Mouse (Mus musculus) intestine, postnatal 0 days (tissue): ENCODE measurements at regions not wholly inside any gene's neighbourhood (a gene's known extent, or its start where the extent isn't known, plus 50 kb on each side); places are given as distances from the start of the nearest gene placed in this dataset.

ENCODE experiments used
- ATAC-seq: fragments of 200-750 bp; cut with Nextera tagmentation; 2 replicates; pipeline ENCODE4 v1.8.0; 2017; ENCODE audit warnings: mild to moderate bottlenecking, moderate TSS enrichment, moderate library complexity
- H3K27ac ChIP-seq: fragments of 300-500 bp; sonication (generic); 2 replicates; pipeline ENCODE4 v1.5.1; 2014; ENCODE audit warnings: mild to moderate bottlenecking, low read depth, low read length, moderate library complexity
- H3K27me3 ChIP-seq: fragments of 300-500 bp; sonication (generic); replicated peaks from 2 replicates; pipeline ENCODE4 v1.6.1; 2014; ENCODE audit warnings: low read length, mixed read lengths; ENCODE audit not compliant: control insufficient read depth, insufficient read depth
- H3K36me3 ChIP-seq: fragments of 300-500 bp; sonication (generic); 2 replicates; pipeline ENCODE4 v1.6.1; 2014; ENCODE audit warnings: mild to moderate bottlenecking, moderate library complexity; ENCODE audit not compliant: control insufficient read depth, insufficient read depth
- H3K4me1 ChIP-seq: fragments of 300-500 bp; sonication (generic); replicated peaks from 2 replicates; pipeline ENCODE4 v1.6.1; 2014; ENCODE audit warnings: antibody characterized with exemption, low read length, mixed read lengths; ENCODE audit not compliant: control insufficient read depth, insufficient read depth
- H3K4me2 ChIP-seq: fragments of 300-500 bp; sonication (generic); replicated peaks from 2 replicates; pipeline ENCODE4 v1.6.1; 2014; ENCODE audit warnings: low read depth, mild to moderate bottlenecking, moderate library complexity
- H3K4me3 ChIP-seq: fragments of 300-500 bp; sonication (generic); 2 replicates; pipeline ENCODE4 v1.5.1; 2014; ENCODE audit warnings: low read depth, low read length
- H3K9ac ChIP-seq: fragments of 300-500 bp; sonication (generic); 2 replicates; pipeline ENCODE4 v1.6.1; 2014; ENCODE audit warnings: mild to moderate bottlenecking, low read depth, low read length
- H3K9me3 ChIP-seq: fragments of 300-500 bp; sonication (generic); 2 replicates; pipeline ENCODE4 v1.6.1; 2016; ENCODE audit warnings: mixed run types; ENCODE audit not compliant: control insufficient read depth
- CTCF ChIP-seq: sonication (generic); IDR thresholded peaks from 2 replicates; pipeline ENCODE4 v1.5.1; 2016; ENCODE audit warnings: low read depth, mild to moderate bottlenecking, control low read depth, antibody characterized with exemption, moderate library complexity
- WGBS: fragments of 180-500 bp; shearing (Covaris S2); extraction: QIAGEN DNeasy Blood & Tissue Kit; methylation state at CpG from one replicate; pipeline ENCODE4 v1.1.7; 2014; 5-methylcytosine and 5-hydroxymethylcytosine counted together

GRCm38 (mm10) chr19:30354981-30355380 lies 122.2 kb downstream of the Mbl2 start:
- TF ChIP-seq CTCF = no peak
- Histone ChIP-seq H3K9ac (no peak overlapping the region), H3K36me3 (no peaks in the 10 kb centered on the region), H3K27ac (no peak overlapping the region), H3K4me2 (no peak overlapping the region), H3K9me3 (no peaks in the 10 kb centered on the region), H3K27me3 (no peaks in the 10 kb centered on the region), H3K4me1 (no peaks in the 10 kb centered on the region), H3K4me3 (no peak overlapping the region)
- 31% methylated on average over 4 of the region's 4 CpGs for WGBS
- no peak for ATAC-seq

GRCm38 (mm10) chr19:30358961-30359360 lies 126.2 kb downstream of the Mbl2 start:
- Histone ChIP-seq H3K36me3 (no peaks in the 10 kb centered on the region), H3K4me3 (no peak overlapping the region), H3K27me3 (no peaks in the 10 kb centered on the region), H3K4me2 (no peak overlapping the region), H3K9me3 (no peaks in the 10 kb centered on the region), H3K4me1 (no peaks in the 10 kb centered on the region), H3K27ac (no peak overlapping the region), H3K9ac (no peak overlapping the region)
- ATAC-seq = no peak
- no peak for TF ChIP-seq CTCF
- 76% methylated on average over 6 of the region's 6 CpGs for WGBS

GRCm38 (mm10) chr19:30371901-30372300 lies 139.2 kb downstream of the Mbl2 start:
- no peak for TF ChIP-seq CTCF
- H3K36me3 ChIP-seq = no peaks in the 10 kb centered on the region
- no peak overlapping the region for H3K4me2 ChIP-seq
- WGBS = 47% methylated on average over 5 of the region's 5 CpGs
- H3K27me3 ChIP-seq = no peaks in the 10 kb centered on the region
- H3K4me3 ChIP-seq = no peak overlapping the region
- no peak overlapping the region for H3K27ac ChIP-seq
- ATAC-seq = no peak
- no peaks in the 10 kb centered on the region for H3K4me1 ChIP-seq
- no peak overlapping the region for H3K9ac ChIP-seq
- no peaks in the 10 kb centered on the region for H3K9me3 ChIP-seq

GRCm38 (mm10) chr19:30379767-30380166 lies 147.0 kb downstream of the Mbl2 start:
- no peak for ATAC-seq
- H3K4me2 ChIP-seq = no peak overlapping the region
- no peaks in the 10 kb centered on the region for H3K4me1 ChIP-seq
- H3K9me3 ChIP-seq = no peaks in the 10 kb centered on the region
- no peak overlapping the region for H3K4me3 ChIP-seq
- 73% methylated on average over 6 of the region's 6 CpGs for WGBS
- no peak overlapping the region for H3K9ac ChIP-seq
- H3K27ac ChIP-seq = no peak overlapping the region
- H3K27me3 ChIP-seq = no peaks in the 10 kb centered on the region
- no peaks in the 10 kb centered on the region for H3K36me3 ChIP-seq
- TF ChIP-seq CTCF = no peak

GRCm38 (mm10) chr19:30380515-30381206 lies 147.9 kb downstream of the Mbl2 start:
- Histone ChIP-seq H3K9me3 (no peaks in the 10 kb centered on the region), H3K27ac (no peak overlapping the region), H3K9ac (no peak overlapping the region), H3K4me1 (no peaks in the 10 kb centered on the region), H3K36me3 (no peaks in the 10 kb centered on the region), H3K27me3 (no peaks in the 10 kb centered on the region), H3K4me3 (no peak overlapping the region), H3K4me2 (no peak overlapping the region)
- no peak for ATAC-seq
- no peak for TF ChIP-seq CTCF
- 44% methylated on average over 6 of the region's 6 CpGs for WGBS

- Histone ChIP-seq H3K4me1 (no peaks in the 10 kb centered on the region), H3K4me3 (no peak overlapping the region), H3K9me3 (no peaks in the 10 kb centered on the region), H3K27ac (no peak overlapping the region), H3K27me3 (no peaks in the 10 kb centered on the region), H3K9ac (no peak overlapping the region), H3K36me3 (no peaks in the 10 kb centered on the region), H3K4me2 (no peak overlapping the region)
- no peak for ATAC-seq
- 59% methylated on average over 5 of the region's 5 CpGs for WGBS
- no peak for TF ChIP-seq CTCF
Measured at GRCm38 (mm10) chr19:30393791-30394190, 155.7 kb downstream of the Dkk1 start.

GRCm38 (mm10) chr19:30406943-30407342 lies 142.5 kb downstream of the Dkk1 start:
- no peaks in the 10 kb centered on the region for H3K27me3 ChIP-seq
- no peak overlapping the region for H3K4me3 ChIP-seq
- no peak for TF ChIP-seq CTCF
- no peak overlapping the region for H3K4me2 ChIP-seq
- H3K9me3 ChIP-seq = no peaks in the 10 kb centered on the region
- no peak overlapping the region for H3K9ac ChIP-seq
- no peaks in the 10 kb centered on the region for H3K36me3 ChIP-seq
- H3K27ac ChIP-seq = no peak overlapping the region
- WGBS = 85% methylated on average over 6 of the region's 6 CpGs
- no peaks in the 10 kb centered on the region for H3K4me1 ChIP-seq
- ATAC-seq = no peak
